Mouse (Mus musculus) fibroblast of lung, adult 2 months (primary cell): ENCODE measurements around the gene Abtb1.

Source experiments
- DNase-seq: peaks from one replicate; pipeline ENCODE4 v3.0.0-alpha.2; 2011; ENCODE audit warnings: low read depth

Gene Abtb1

DNA sequence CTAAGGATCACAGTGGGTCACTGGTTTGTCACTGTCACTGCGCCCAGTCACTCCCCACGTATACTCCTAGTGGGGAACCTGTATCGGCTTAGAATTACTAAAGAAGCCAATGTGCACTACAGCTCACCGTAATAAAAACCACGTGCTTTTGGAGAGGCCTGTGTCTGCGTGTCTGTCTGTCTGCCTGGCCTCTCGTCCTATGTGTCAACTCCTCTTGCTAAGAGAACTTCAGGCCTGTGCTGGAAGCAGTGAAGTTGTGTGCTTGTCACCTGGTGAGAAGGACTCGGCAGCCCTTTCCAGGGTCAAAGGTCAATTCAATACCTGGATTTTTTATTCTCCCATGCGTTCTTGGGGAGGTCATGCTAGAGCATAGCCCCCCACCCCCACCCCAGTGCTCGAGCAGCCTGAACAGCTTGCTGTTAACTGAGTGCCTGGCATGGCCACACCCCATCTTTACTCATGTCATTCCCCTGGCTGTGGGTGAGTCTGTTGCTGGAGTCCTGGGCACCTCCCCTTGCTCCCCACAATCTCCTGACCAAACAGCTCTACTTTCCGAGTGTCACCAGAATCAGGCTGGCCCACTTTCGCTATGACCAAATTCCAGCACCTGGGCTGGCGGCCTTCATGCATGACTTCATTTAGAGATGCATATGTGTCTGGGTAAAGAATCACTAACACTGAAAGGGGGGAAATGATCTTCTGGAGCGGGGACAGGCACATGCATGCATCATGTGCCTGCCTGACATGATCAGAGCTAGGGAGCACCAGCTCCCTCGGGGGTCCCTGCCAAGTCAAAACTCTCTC is 13.4 kb downstream of the Abtb1 start:
- DNase-seq, result no peak

DNA sequence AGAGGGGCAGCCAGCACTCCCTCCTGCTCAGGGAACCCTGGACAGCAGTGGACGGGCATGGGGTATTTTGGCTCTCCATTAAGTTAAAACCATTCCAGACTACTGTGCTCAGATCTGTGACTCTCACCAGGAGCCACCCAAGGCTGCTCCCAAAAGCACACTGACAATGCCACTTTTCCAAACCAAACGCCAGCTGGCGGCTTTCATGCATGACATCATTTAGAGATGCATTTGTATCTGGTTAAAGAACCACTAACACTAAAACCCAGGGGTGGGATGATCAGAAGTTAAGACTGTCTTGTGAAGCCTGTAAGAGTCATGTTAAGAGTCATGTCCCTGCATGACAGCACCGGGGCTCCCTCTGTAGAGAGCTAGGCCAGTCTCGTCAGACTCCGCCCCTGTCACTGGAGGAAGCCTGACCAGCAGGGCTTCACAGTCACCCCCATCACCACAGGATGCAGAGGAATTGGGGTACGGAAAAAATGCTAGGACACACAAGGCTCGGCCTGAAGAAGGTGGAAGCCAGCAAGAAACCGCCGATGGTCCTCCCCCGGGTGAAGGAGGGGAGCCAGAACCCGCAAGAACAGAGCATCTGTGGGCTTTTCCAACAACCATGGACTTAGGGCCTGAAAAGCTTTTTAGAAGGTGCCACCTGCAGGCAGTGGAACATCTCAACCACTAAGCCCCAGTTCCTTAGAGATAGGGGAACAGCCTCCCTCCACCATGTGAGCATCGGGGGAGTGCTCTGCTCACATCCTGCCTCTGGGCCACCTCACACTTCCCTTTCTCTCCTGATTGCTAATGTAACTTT is 14.2 kb downstream of the Abtb1 start:
- DNase-seq, result no peak

DNA sequence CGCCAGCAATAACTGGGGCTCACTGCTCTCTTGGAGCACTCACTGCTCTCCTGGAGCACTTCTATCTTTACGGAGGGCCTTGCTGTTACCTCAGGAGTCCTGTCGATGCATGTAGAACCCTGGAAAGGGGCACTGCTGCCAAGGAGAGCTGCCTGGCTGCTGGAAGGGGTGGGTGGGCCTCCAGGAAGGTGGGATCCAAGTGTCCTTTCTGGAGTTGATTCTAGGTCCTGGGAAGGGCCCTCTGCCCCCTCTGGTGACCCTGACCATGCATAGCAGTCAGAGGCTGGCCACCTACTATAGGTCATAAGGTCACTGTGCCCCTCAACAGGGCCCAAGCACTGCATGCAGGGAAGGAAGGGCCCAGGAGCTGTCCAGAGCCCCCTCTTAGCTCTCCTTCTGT is 14.8 kb downstream of the Abtb1 start:
- DNase-seq, result no peak

DNA sequence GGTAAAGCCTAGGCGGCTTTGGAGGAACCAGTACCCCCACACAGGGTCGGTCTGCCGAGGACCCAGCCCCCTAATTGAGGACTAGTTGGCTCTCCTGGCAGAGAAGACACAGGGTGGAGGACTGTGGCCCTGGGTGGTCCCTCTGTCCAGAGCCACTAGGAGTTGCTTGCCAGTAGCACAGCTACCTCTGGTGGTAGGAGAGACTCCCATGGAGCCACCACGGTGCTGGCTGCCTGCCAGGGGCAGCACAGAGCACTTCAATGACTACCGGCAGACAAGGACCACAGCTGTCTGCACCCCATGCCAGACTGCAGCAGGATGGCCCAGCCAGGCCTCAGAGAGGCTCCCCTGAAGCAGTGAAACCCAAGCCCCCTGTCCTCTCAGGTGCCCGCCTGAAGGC is 15.2 kb downstream of the Abtb1 start:
- DNase-seq, result no peak

DNA sequence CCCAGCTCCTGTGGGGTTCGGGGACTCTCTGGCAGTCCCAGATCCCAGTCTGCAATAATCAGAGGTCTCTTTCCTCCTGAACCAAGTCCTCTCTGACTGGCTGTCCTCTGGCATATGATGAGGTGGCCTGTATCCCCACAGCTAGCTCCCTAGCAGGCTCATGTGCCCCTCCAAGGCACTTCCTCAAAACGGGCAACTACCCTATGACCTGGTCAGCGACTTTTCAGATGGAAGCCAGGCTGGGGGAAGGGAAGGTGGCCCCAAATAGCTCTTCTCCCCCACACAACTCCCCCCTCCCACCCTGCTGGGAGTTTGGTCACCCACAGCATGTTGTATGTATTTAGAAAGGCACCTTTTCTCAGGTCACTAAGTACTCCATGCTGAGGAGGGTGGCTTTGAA is 15.7 kb downstream of the Abtb1 start:
- no peak for DNase-seq

DNA sequence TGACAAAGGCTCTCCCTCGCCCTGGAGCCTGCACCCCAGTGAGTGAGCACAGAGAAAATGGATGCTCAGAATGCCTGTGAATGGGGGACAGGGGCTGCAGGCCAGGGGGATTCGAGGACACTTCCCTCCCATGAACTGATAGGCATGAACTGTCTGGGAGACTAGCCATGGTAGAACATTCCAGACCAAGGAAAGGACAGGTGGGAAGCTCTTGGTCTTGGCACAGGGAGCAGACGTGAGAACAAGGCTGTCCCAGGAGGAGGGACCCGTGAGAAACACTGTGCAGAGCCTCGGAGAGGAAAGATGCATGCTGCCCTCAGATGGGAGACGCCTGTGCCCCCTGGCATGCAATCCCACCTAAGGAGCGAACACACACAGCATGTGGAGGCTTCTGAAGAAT is 17.6 kb downstream of the Abtb1 start:
- DNase-seq, result no peak

DNA sequence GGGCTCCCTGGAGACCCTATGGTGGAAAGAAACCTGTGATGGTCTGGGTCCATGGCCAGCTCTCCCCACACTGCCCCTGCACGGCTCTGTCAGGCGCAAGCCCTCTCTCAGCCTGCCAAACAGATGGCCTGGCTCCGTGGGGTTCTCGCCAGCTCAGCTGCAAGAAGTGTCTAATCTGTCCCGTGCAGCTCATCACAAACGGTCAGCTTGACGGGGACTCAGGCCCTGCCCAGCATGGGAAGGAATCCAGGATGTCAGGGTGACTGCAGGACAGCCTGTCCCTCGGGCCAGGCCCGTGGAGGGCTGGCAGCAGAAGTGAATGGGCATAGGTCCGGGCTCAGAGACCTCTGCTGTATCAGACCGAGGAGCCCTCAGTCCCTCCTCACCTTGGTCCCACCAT is 19.9 kb downstream of the Abtb1 start:
- no peak for DNase-seq

DNA sequence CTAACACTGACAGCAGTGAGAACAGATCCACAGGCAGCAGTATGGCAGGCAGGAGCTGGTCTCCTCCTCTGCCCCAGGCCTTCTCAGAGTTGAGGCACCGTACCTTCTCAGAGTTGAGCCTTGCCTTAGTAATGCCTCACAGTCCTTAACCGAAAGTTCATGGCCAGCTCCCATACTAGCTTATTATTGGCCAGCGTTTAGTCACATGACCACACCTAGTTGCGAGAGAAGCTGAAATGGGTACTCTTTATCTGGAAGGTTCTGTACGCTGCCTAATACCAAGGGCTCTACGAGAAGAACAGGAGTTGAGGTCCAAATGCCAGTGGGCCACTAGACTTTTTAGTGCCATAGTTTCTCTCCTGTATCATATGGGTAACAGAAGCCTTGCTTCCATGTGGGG is 20.5 kb downstream of the Abtb1 start:
- DNase-seq, result no peak

DNA sequence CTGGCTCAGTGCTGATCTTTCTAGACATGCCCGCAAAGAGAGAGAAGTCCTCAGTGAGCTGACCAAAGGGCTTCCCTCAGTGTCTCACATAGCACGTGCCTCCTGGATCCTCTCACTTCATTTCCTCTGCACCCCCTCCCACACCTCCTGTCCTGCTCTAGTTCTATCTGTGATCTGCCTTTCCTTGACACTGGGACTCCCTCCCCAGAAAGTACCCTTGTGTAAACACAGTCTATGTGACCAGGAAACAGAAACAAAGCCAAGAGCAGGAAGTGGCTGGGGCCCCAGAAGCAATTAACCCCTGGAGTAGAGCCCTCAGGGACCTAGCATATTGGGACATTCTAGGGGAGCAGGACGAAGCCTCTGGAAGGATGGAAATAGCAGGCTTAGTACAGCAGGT is 20.9 kb downstream of the Abtb1 start:
- no peak for DNase-seq

DNA sequence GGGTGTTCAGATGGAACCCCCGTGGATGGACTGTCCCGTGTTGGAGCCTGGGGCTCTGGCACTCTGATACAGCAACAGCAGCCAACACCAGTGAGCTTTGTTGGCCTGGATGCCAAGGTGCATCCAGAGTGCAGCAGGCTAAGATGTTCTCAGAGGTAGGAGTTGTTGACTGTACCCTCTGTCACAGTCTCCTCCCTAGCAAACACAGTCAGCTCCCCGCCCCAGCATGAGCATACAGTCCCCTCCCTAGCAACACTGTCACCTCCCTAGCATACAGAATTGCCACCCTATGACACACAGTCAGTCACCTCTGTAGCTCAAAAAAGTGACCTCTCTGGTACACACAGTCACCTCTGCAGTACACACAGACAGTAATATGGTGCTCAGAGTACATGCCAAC is 24.9 kb downstream of the Abtb1 start:
- DNase-seq, result no peak

DNA sequence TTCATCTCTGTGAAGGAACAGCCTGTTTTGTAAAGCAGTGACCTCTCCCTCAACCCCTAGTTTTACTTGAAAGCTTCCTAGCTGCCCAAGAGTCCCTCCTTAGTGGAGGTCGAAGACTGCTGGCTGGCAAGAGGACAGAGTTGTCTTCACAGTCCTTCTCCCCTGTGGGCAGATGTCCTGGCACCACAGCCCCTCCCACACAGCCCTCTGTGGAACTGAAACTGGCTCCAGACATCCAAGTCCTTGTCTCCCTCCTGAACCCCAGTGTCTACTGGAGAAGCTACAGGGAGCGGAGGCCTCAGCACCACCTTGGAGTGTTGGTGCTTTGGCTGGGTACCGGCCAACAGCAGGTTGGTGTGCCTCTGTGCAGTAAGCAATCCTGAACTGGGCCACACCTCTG is 26.3 kb downstream of the Abtb1 start:
- no peak for DNase-seq

DNA sequence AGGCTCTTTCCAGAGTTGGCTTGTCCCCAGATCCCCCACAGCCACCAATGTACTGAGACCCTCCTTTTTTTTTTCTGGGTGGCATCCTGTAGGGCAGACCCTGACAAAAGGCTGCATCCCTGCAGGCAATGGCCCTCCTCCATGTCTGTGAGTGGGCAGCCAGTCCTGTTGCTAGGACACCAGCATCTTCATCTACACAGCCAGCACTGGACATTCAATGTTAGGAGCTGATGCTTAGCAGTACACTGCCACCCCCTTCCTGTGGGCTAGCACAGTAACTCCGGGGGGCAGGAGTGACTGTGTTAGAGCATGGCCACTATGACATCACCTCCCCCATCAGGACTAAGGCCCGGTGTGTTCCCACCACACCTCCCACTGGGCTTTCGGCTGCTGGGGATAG is 26.7 kb downstream of the Abtb1 start:
- no peak for DNase-seq

DNA sequence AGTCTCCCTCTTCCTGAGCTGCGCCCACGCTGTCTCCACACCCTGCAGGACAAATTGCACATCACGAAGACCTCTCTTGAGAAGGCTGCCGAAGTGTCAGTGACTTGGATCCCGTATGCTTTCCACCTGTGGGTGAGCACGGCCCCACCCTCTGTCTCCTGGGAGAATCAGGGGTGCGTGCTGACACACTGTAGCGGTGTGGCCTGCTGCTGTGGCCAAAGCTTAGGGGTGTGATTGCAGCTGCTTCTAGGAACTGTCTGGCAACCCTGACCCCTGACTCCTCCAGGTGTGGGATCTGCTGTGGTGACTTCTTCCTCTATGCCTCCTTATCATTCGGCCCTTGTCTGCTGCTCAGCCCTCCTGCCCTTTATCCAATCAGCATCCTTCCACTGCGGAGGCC is 28.0 kb downstream of the Abtb1 start:
- no peak for DNase-seq

DNA sequence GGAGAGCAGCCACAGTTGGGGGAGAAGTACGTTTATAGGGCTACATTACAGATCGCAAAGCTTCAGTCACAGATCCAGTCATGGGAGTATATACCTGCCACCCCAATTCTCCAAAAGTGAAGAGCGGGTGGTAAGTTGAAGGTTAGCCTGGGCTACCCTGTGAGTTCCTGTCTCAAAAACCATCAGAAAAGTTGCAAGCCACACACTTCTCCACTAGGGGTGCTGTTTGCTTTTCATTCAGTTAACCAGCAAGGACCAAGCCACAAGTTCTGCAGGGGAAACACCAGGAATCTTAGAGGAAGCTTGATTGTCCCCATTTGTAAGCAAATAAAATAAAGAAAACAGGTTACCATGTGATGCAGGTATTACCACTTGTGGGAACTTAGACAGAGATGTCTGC is 28.9 kb downstream of the Abtb1 start:
- no peak for DNase-seq

DNA sequence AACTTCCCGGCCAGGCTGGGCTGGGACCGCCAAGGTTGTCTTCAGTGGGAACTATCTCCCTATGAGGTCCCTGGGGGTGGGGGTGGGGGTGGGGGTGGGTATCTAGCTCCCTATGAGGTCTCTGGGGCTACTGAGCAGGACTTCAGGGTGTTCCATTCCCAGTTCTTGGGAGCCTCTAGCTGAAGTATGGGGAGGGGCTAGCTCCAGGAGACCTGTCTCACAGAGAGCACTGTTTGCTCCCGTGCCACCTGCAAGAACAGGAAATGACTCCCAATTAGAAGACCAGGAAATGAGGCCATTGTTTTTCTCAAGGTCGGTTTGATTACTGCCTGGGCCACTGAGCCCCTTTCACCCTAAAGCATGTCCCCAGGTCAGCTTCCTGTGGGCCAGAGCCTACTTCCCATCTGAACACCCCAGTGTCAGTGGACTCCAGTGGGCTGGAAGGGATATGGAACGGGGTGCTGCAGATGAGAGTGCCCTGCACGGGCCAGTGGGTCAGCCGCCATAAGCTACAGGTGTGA is 29.8 kb downstream of the Abtb1 start:
- DNase-seq, result no peak

DNA sequence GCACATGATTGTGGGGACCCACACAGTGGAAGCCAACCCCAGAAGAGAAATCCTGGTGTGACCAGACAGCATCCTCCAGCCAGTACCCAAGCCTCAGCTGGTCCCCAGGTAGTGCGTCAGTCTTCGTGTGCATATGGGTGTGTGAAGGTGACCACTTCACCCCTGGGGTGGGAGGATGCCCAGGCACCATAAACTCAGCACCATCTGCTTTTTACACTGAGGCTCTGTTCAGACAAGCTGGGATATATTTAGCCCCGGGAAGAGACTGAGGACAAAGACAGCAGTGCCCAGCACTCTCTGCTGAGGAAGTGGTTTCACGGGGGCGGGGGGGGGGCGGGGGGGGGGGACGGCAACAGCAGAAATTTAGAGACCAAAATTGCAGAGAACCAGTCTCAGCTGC is 30.4 kb downstream of the Abtb1 start:
- DNase-seq, result no peak

DNA sequence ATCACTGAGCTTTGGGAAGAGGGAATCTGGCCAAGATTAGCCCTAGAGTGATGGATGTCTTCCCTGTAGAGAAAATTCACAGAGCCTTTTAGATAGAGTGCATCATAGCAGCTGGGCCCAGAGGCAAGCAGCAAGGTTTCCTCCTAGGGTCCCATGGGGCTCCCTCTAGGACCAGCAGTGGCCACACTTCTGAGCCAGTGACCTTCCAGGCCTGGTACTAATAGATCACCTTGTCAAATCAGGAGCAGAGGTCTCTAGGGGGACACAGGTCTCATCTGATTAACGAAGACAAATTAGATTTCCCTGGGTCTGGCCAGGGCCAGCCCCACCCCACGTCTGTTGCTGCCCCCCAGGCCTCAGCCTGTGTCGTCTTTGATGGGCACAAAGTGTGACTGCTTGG is 31.5 kb downstream of the Abtb1 start:
- no peak for DNase-seq

DNA sequence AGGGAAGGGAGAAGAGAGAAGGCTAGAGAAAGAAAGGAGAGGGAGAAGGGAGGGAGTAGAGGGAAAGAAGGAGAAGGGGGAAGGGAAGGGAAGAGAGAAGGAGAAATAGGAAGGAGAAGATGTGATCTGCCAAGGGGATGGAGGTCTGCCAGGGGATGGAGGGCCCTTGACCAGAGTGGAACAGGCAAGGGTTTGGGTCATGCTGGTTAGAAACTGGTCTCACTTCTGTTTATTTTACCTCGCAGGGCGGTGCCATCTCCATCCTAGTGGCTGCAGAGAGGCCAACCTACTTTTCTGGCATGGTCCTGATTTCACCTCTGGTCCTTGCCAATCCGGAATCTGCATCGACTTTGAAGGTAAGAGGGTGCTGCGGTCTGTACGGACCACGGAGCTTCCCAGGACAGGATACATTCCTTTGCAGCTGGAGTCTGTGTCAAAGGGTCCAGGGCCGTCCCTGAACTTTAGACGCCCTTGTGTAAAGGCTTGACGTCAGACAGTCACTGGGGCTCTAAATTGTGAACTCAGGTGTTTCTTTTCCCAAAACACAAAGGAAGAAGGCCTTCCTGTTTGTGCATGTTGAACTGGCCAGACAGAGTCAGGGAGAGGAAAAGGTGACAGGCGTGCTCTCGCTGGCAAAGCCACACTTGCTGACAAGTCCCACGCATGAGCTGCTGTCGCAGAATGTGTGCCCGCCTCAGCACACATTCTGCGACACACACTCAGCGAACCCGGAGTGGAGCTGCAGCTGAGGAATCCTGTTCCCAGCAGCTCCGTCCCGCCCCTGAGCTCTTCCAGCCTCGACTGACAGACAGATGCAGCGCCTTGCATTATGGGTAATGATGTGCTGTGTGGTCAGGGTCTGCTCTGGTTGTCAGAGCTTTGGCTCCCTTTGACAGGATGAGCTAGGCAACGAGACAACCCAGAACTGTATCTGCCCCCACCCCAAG is 32.4 kb downstream of the Abtb1 start:
- DNase-seq, result no peak

DNA sequence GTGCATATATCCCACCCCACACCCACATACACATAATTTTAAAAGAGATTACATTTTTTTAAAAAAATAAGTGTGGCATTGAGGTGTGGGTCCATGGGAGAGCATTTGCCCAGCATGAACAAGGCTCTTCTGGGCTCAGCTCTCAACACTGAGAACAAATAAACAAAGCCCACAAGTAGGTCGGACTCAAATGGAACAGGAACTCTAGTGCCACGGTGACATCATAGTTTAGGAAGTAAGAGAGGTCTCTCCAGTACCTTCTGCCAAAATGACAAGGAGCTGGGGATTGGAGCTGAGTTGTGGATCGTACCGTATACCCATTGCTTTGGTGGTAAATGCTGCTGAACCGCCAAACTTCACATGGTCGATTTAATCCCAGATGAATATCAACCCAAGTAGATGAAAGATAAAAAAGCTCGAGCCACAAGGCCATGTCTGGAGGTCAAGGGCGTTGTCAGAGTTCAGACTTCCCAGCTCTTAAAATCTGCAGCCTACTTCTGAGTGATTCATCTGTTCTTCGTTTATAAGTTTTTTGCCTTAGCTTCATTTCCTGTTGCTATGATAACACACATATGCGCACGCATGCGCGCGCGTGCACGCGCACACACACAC is 36.7 kb downstream of the Abtb1 start:
- DNase-seq, result no peak

DNA sequence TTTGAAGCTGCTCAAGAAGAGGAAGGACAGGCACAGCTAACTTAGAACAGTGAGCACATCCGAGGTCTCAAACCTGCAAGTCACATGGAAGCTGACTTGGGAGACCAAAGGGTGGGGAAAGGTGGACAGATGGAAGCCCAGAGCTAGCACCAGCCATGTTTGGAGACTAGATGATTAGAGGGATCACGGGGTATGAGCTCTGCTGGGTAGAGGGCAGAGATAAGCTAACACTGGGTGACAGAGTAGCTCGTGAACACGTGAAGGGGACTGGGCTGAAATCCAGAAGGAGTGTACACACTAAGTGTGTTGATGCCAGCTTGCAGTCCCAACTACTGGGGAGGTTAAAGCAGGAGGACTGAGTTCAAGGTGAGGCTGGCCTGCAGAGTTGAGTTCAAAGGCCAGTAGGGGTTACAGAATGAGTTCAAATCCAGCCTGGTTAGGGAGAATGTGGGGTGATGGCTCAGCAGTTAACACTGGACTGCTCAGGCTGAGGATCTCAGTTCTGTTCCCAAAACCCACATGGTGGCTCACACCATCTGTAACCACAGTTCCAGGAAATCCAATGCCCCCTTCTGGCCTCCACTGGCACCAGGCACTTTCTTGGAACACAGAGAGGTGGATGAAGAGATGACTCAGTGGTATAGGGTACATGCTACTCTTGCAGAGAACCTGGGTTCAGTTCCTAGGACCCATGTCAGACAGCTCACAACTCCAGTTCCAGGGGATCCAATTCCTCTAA is 37.7 kb downstream of the Abtb1 start:
- no peak for DNase-seq

DNA sequence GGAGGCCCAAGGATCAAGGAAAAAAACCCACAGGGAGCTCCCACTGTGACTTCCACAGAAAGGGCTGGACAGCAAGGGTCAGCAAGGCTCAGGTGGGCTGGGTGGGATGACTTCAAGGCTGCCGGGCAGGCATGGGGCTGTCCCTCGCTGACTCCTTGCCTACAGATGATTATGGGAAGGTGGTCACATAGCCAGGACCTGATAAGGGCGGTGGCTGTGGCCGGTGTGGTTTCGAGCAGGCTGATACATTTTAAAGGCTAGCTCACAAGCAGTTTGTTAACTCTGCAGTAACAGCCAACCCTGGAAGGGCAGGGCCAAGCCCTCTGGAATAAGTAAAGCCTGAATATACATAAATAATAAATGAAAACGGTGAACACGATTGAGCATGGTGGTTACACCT is 38.7 kb downstream of the Abtb1 start:
- DNase-seq, result no peak
